Mouse (Mus musculus) liver, postnatal 0 days (tissue): ENCODE measurements around the gene Rdh16. TPM values are rescaled to one million over a fixed set of nuclear protein-coding genes. Genes with fewer than 3 reads are reported as not detected.
"Not testable (repeated sequence)": the region's sequence is repeated elsewhere in the genome, so short reads cannot be mapped to it uniquely, and the experiment has no call there.

Source experiments
- ATAC-seq: fragments of 200-750 bp; cut with Nextera tagmentation; 2 replicates; pipeline ENCODE4 v1.8.0; 2017; ENCODE audit warnings: mild to moderate bottlenecking, moderate library complexity
- DNase-seq: peaks from one replicate; pipeline ENCODE4 v3.0.0-alpha.2; 2016
- H3K27ac ChIP-seq: fragments of 300-500 bp; sonication (generic); 2 replicates; pipeline ENCODE4 v1.5.1; 2014; ENCODE audit warnings: antibody characterized with exemption, moderate library complexity, mild to moderate bottlenecking, low read depth
- H3K27me3 ChIP-seq: fragments of 300-500 bp; sonication (generic); 2 replicates; pipeline ENCODE4 v1.6.1; 2014; ENCODE audit warnings: low read length, control low read depth, mixed read lengths; ENCODE audit not compliant: insufficient read depth
- H3K36me3 ChIP-seq: fragments of 300-500 bp; sonication (generic); replicated peaks from 2 replicates; pipeline ENCODE4 v1.6.1; 2014; ENCODE audit warnings: mild to moderate bottlenecking, control low read depth, low read length, moderate library complexity, mixed read lengths; ENCODE audit not compliant: insufficient read depth
- H3K4me1 ChIP-seq: fragments of 300-500 bp; sonication (generic); 2 replicates; pipeline ENCODE4 v1.6.1; 2014; ENCODE audit warnings: antibody characterized with exemption, mild to moderate bottlenecking, control low read depth; ENCODE audit not compliant: insufficient read depth
- H3K4me2 ChIP-seq: fragments of 300-500 bp; sonication (generic); 2 replicates; pipeline ENCODE4 v1.6.1; 2014; ENCODE audit warnings: low read depth, mild to moderate bottlenecking, low read length, moderate library complexity, mixed read lengths
- H3K4me3 ChIP-seq: fragments of 300-500 bp; sonication (generic); 2 replicates; pipeline ENCODE4 v1.5.1; 2014; ENCODE audit warnings: low read depth, low read length
- H3K9ac ChIP-seq: fragments of 300-500 bp; sonication (generic); replicated peaks from 2 replicates; pipeline ENCODE4 v1.6.1; 2014; ENCODE audit warnings: mild to moderate bottlenecking, moderate library complexity
- H3K9me3 ChIP-seq: fragments of 300-500 bp; sonication (generic); 2 replicates; pipeline ENCODE4 v1.6.1; 2016; ENCODE audit warnings: mild to moderate bottlenecking, control low read depth, low read length, mixed read lengths
- CTCF ChIP-seq: sonication (generic); IDR thresholded peaks from 2 replicates; pipeline ENCODE4 v1.5.1; 2016; ENCODE audit warnings: antibody characterized with exemption, low read depth
- EP300 ChIP-seq: IDR thresholded peaks from 2 replicates; pipeline ENCODE4 v1.6.1; 2016; ENCODE audit warnings: antibody characterized with exemption, low read depth, mild to moderate bottlenecking
- WGBS: fragments of 180-500 bp; shearing (Covaris S2); extraction: QIAGEN DNeasy Blood & Tissue Kit; methylation state at CpG from one replicate; pipeline ENCODE4 v1.1.7; 2014; ENCODE audit not compliant: insufficient replicate concordance; 5-methylcytosine and 5-hydroxymethylcytosine counted together
- polyA plus RNA-seq: library from polyadenylated mRNA; unstranded; fragments of >200 nt; fragmentation: Nextera tagmentation; extraction: Ambion mirVana; gene quantifications from 2 replicates; pipeline ENCODE4 v1.2.1, GENCODE M21; 2015

Gene Rdh16
- polyA plus RNA-seq, 1 experiment from 2014 or later: 0.70 TPM

DNA sequence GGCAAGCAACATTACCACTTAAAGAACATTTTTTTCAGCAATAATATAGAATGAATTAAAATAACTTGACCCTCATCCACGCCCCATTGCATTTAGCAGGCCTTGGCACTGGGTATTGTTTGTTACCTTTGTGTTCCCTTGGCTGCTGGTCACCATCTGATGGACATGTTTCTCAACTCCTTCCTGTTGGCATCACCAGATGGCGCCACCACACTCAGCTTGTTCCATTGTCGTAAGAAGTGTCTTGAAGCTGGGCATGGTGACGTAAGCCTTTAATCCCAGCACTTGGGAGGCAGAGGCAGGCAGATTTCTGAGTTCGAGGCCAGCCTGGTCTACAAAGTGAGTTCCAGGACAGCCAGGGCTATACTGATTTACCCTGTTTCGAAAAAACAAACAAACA, 24.4 kb downstream of the Rdh16 start:
- Histone ChIP-seq H3K9ac (no peak overlapping the region), H3K4me3 (no peak overlapping the region), H3K36me3 (no peaks in the 10 kb centered on the region), H3K4me1 (no peaks in the 10 kb centered on the region), H3K27ac (no peak overlapping the region), H3K27me3 (no peaks in the 10 kb centered on the region), H3K9me3 (no peaks in the 10 kb centered on the region; the same call in 1 of the 2 replicates), H3K4me2 (no peak overlapping the region)
- ATAC-seq: no peak
- WGBS: 59% methylated on average over 6 of the region's 6 CpGs
- TF ChIP-seq EP300 (no peak), CTCF (peak; percentile 63)
- peak; percentile 50 for DNase-seq

DNA sequence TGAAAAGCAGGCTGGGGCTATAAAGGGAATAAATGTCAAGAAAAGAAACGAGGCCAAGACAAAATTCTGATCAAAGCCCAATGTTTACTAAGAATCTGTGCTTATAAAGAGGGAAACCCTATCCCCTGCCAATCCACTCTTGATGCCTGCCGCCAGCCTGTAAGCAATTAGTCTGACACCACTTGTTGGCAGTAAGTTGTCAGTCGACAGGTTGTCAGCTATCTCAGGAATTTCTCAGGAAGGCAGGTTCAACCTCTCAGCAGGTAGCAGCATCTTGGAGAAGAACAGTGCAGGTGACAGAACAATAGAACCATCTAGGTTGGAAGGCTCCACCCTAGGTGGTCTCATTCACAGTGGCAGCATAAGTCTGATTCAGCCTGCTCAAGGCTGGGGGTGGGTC, 28.2 kb downstream of the Rdh16 start:
- H3K4me1 ChIP-seq: no peaks in the 10 kb centered on the region
- no peaks in the 10 kb centered on the region for H3K9me3 ChIP-seq
- WGBS: 71% methylated on average over 3 of the region's 3 CpGs
- H3K27me3 ChIP-seq: no peaks in the 10 kb centered on the region
- no peak overlapping the region for H3K27ac ChIP-seq
- H3K4me2 ChIP-seq: no peak overlapping the region
- ATAC-seq (no peak), DNase-seq (no peak)
- no peak overlapping the region for H3K4me3 ChIP-seq
- H3K36me3 ChIP-seq: no peaks in the 10 kb centered on the region
- TF ChIP-seq EP300: no peak
- no peak for TF ChIP-seq CTCF
- no peak overlapping the region for H3K9ac ChIP-seq

DNA sequence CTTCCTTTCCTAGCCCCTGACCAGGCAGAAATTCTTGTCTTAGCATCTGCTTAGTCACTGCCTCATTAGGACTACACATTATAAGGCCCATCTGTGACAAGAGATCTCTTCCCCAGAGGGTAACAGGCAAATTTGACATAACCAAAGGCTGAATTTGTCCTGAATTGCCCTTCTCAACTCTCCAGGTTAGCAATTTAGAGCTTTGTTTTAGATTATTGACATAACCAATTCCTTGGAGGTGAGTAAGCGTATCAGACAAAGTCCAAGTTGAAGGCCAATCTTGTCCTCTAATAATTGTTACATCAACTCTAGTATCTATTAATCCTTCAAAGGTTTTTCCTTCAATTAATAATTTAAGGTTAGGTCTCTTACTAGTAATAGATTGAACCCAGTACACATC, 33.2 kb downstream of the Rdh16 start:
- H3K9me3 ChIP-seq, H3K27ac ChIP-seq, H3K4me1 ChIP-seq, H3K27me3 ChIP-seq, H3K36me3 ChIP-seq, ATAC-seq, DNase-seq, H3K4me3 ChIP-seq, H3K4me2 ChIP-seq, H3K9ac ChIP-seq: not testable (repeated sequence)
- 83% methylated on average over 1 of the region's 1 CpGs for WGBS

DNA sequence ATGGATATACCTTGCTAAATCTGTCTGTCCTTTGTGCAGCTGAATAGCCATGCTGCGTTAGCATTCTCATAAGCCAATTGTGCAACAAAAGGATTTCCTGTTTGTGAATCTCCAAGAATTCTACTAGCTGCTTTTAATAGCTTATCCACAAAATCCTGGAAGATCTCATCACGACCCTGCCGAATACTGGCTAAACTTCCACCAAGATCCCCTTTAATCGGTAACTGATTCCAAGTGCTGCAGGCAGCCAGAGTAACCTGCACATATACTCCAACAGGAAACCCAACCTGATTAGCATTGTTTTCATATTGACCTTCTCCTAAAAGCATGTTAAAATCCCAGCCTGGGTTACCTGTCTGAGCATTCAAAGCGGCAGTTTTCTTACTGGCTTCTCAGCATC, 34.3 kb downstream of the Rdh16 start:
- no peak overlapping the region for H3K4me3 ChIP-seq
- no peaks in the 10 kb centered on the region for H3K36me3 ChIP-seq
- H3K27ac ChIP-seq: no peak overlapping the region
- no peaks in the 10 kb centered on the region for H3K9me3 ChIP-seq
- ATAC-seq (no peak), DNase-seq (no peak)
- TF ChIP-seq EP300 (no peak), CTCF (no peak)
- H3K4me1 ChIP-seq: 0 out of 2 replicates have a peak, but pooled peaks cover 4% of the 10 kb centered on the region
- H3K4me2 ChIP-seq: no peak overlapping the region
- no peaks in the 10 kb centered on the region for H3K27me3 ChIP-seq
- 52% methylated on average over 5 of the region's 5 CpGs for WGBS
- H3K9ac ChIP-seq: no peak overlapping the region

DNA sequence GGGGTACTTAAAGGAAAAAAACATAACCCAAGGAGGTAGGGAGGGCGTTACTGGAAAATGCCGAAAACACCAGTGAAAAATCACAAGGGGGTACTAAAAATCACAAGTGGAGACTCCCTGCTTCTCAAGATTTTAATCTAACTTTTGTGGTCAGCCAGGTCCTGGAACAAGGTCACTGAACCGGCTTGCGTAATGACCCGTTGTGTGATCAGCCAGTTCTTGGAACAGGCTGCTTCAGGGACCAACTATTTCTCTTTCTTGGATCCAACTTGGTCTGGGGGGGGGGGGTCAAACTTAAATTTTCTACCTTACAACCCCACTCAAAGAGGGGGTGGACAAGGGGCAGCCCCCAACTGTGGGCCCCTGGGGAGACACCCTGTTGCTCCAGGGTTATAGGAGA, 36.8 kb downstream of the Rdh16 start:
- not testable (repeated sequence) for H3K27ac ChIP-seq, H3K4me3 ChIP-seq, H3K9ac ChIP-seq, DNase-seq, H3K36me3 ChIP-seq, H3K4me1 ChIP-seq, ATAC-seq, H3K27me3 ChIP-seq, H3K9me3 ChIP-seq, H3K4me2 ChIP-seq
- 76% methylated on average over 5 of the region's 5 CpGs for WGBS

DNA sequence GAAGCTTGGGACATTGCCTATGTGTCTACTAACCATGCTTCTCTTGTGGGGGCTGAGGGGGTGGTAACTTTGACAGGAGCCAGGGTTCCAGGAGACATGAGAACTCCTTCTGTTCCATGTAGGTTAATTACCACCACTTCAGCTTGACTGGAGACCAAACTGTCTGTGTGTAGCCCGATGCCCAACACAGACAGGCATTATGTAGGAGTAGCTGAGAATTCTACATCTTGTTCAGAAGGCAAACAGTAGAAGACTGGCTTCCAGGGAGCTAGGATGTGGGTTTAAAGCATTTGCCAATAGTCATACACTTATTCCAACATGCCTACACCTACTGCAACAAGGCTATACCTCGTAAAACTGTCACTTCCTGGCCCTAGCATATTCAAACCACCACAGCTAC, 37.6 kb downstream of the Rdh16 start:
- 68% methylated on average over 2 of the region's 2 CpGs for WGBS
- Histone ChIP-seq H3K9me3 (no peaks in the 10 kb centered on the region), H3K27me3 (no peaks in the 10 kb centered on the region)

DNA sequence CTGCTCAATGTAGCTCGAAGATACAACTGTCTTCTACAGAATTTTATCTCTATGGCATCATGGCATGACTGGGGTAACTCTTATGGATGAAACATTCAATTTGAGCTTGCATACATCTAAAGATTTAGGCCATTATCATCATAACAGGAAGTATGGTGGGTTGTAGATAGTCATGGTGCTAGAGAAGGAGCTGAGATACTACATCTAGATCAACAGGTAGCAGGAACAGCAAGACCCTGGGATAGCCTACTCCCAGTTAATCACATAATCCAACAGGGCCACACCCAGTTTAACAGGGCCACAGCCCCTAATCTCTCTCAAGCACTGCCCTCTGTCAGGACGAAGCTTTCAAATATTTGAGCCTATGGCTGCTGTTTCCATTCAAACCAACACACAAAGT, 39.8 kb downstream of the Rdh16 start:
- H3K4me2 ChIP-seq: no peak overlapping the region
- no peak overlapping the region for H3K4me3 ChIP-seq
- no peaks in the 10 kb centered on the region for H3K9me3 ChIP-seq
- no peaks in the 10 kb centered on the region for H3K36me3 ChIP-seq
- no peaks in the 10 kb centered on the region for H3K27me3 ChIP-seq
- WGBS: 59% methylated on average over 2 of the region's 2 CpGs
- H3K4me1 ChIP-seq: no peaks in the 10 kb centered on the region
- TF ChIP-seq CTCF: no peak
- no peak for TF ChIP-seq EP300
- H3K9ac ChIP-seq: no peak overlapping the region
- no peak overlapping the region for H3K27ac ChIP-seq
- ATAC-seq: no peak
- DNase-seq: no peak

More for the DNA sequence above, 37.6 kb downstream of the Rdh16 start:
- H3K4me2 ChIP-seq: no peak overlapping the region
- H3K4me1 ChIP-seq: 0 out of 2 replicates have a peak, but pooled peaks cover 4% of the 10 kb centered on the region
- H3K9ac ChIP-seq: no peak overlapping the region
- ATAC-seq (no peak), DNase-seq (no peak)
- H3K36me3 ChIP-seq: no peaks in the 10 kb centered on the region
- no peak overlapping the region for H3K4me3 ChIP-seq
- TF ChIP-seq CTCF (no peak), EP300 (no peak)
- no peak overlapping the region for H3K27ac ChIP-seq

DNA sequence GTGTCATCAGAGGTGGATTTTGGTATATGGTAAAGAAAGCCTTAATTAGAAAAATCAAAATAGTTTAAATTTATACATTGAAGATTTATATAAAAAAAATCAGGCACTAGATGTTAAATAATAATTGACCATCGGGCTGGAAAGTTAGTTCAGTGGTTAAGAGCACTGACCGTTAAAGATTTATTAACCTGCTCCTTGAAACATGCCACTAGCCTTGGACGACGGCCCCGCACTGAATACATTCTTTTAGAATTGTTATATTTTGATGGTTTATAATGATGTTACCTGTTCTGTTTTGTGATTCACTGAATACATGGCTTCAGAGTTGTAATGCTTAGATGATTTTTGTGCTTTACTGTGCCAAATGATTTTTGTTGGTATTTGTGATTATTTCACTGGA, 45.0 kb downstream of the Rdh16 start:
- H3K4me2 ChIP-seq, H3K9me3 ChIP-seq, H3K9ac ChIP-seq, H3K27ac ChIP-seq, H3K36me3 ChIP-seq, H3K4me1 ChIP-seq, DNase-seq, H3K27me3 ChIP-seq, ATAC-seq, H3K4me3 ChIP-seq: not testable (repeated sequence)
- 90% methylated on average over 5 of the region's 5 CpGs for WGBS
